ENCODE assay signal across 8 mouse cellular contexts in genomic region chr2:165982512-165983389, GRCm38 (mm10). TPM values are rescaled to one million over a fixed set of nuclear protein-coding genes. Genes with fewer than 3 reads are reported as not detected.
DNase-seq lines count a peak whose midpoint lies in the region; ATAC-seq and TF ChIP-seq lines count a peak whose summit lies in the region.
"Had no signal": no experiment of that assay in that cellular context is flagged by ENCODE, and none has a peak within 500 bp of the region (broad histone marks: within the 10 kb centered on the region; RNA-seq: fewer than 3 reads in every experiment).

No protein-coding gene starts in this region.

- H3K4me1 ChIP-seq in CH12.LX (ENCODE audit: control insufficient read depth in 1 of 2, insufficient read depth in 2 of 2) = peaks cover 10 to 36% of the 10 kb centered on the region in 2 experiments

- in situ Hi-C loops in CH12.LX (cut with MboI; ENCODE audit: low pct_ligation_motif_present, low pct_unique_long_range_greater_than_20kb, low sequenced_read_pairs) = no loop called here

- H3K27ac ChIP-seq in CH12.LX (ENCODE audit: insufficient read depth, low read depth) = peak overlapping the region; percentile 97
- H3K27ac ChIP-seq: midbrain, embryonic 12.5 days had no signal

- peak overlapping the region; percentile 41 to 46 (median 42) for H3K4me3 ChIP-seq in CH12.LX (replicated peaks in 1 of 3; ENCODE audit: low read depth in 2 of 3, low read length in 2 of 3, poor library complexity in 1 of 3)
- H3K4me3 ChIP-seq: midbrain, embryonic 12.5 days had no signal

- peak overlapping the region; percentile 73 for H3K9ac ChIP-seq in CH12.LX (ENCODE audit: insufficient read depth, low read depth)
- H3K9ac ChIP-seq: midbrain, embryonic 12.5 days had no signal

- no peaks in the 10 kb centered on the region for H3K27me3 ChIP-seq in CH12.LX (replicated peaks)
- H3K27me3 ChIP-seq: midbrain, embryonic 12.5 days had no signal

- peak; percentile 75 for TF ChIP-seq POLR2A in CH12.LX (IDR thresholded peaks at IDR 0.05; ENCODE audit: low read depth, low read length)

- peaks cover 3% of the 10 kb centered on the region for H3K9me3 ChIP-seq in CH12.LX (replicated peaks; ENCODE audit: low read length)
- H3K9me3 ChIP-seq: midbrain, embryonic 12.5 days had no signal

- no peak; the same call in 1 of the 2 replicates for TF ChIP-seq RAD21 in CH12.LX (IDR thresholded peaks at IDR 0.05; ENCODE audit: low read depth, low read length)

- DNase-seq in CH12.LX (ENCODE audit: extremely low read depth) = peak; percentile 97
- peak; percentile 94 for DNase-seq in ZHBTc4 (ENCODE audit: low read depth, low spot score)
- DNase-seq in gastrocnemius, postnatal 14 days = peak; percentile 62
- DNase-seq in kidney, adult 8-10 months = peak; percentile 94 to 97
- DNase-seq in lung, postnatal 14 days = peak; percentile 78
- DNase-seq in testis, postnatal 10 days (ENCODE audit: low spot score) = peak; percentile 73

- peak overlapping the region; percentile 71 for H3K4me2 ChIP-seq in CH12.LX (ENCODE audit: insufficient read depth, low read depth, poor library complexity, severe bottlenecking)
- H3K4me2 ChIP-seq: midbrain, embryonic 12.5 days had no signal

- no peak for ATAC-seq in cerebellum, adult (ENCODE audit: insufficient number of reproducible peaks, low FRiP score, low TSS enrichment)

- intact Hi-C loops in gastrocnemius, postnatal 14 days (cut with DNase I; ENCODE audit: low total_unique reads) = no loop called here

- H3K79me2 ChIP-seq in CH12.LX (replicated peaks; ENCODE audit: control insufficient read depth, extremely low read depth, insufficient read depth, poor library complexity, severe bottlenecking) = no peaks in the 10 kb centered on the region

- H3K36me3 ChIP-seq in CH12.LX (replicated peaks in 1 of 2; ENCODE audit: control insufficient read depth in 1 of 2, insufficient read depth in 1 of 2, low read length in 1 of 2) = no peaks in the 10 kb centered on the region
- H3K36me3 ChIP-seq: midbrain, embryonic 12.5 days had no signal

- no peak for TF ChIP-seq CTCF in CH12.LX (conservative IDR thresholded peaks at IDR 0.05 in 1 of 2, IDR thresholded peaks at IDR 0.05 in 1 of 2; ENCODE audit: low read depth in 2 of 2, low read length in 2 of 2)

- TF ChIP-seq EP300 in CH12.LX (IDR thresholded peaks at IDR 0.05; ENCODE audit: low read length) = peak; percentile 65

- dilution Hi-C loops in CH12.LX (cut with MboI; ENCODE audit: extremely low pct_ligation_motif_present, extremely low pct_unique_long_range_greater_than_20kb, low sequenced_read_pairs) = no loop called here

TF ChIP-seq in CH12.LX, 34 proteins besides CTCF, POLR2A, EP300 and RAD21:
- TF ChIP-seq NELFE (IDR thresholded peaks at IDR 0.05; ENCODE audit: low read depth, low read length) = peak; percentile 41
- no peak for TF ChIP-seq E2F4 (IDR thresholded peaks at IDR 0.05; ENCODE audit: insufficient replicate concordance, low read depth, low read length)
- peak; percentile 74 for TF ChIP-seq TBP (conservative IDR thresholded peaks at IDR 0.05; ENCODE audit: low read depth, low read length)
- TF ChIP-seq ELF1 (IDR thresholded peaks at IDR 0.05; ENCODE audit: low read depth, low read length) = peak; percentile 31
- TF ChIP-seq NRF1 (IDR thresholded peaks at IDR 0.05; ENCODE audit: low read depth, low read length) = no peak
- peak; percentile 88 for TF ChIP-seq ZNF384 (IDR thresholded peaks at IDR 0.05; ENCODE audit: low read depth, low read length)
- peak; percentile 36 for TF ChIP-seq HCFC1 (IDR thresholded peaks at IDR 0.05; ENCODE audit: low read depth, low read length)
- no peak for TF ChIP-seq CHD2 (IDR thresholded peaks at IDR 0.05; ENCODE audit: low read length)
- 0 out of 2 replicates have a peak, but pooled peaks have one; percentile 19 for TF ChIP-seq JUND (conservative IDR thresholded peaks at IDR 0.05; ENCODE audit: low read depth, low read length)
- TF ChIP-seq RCOR1 (conservative IDR thresholded peaks at IDR 0.05; ENCODE audit: low read depth, low read length) = no peak
- TF ChIP-seq ETS1 (conservative IDR thresholded peaks at IDR 0.05; ENCODE audit: low read depth, low read length) = peak; percentile 36
- 0 out of 2 replicates have a peak, but pooled peaks have one; percentile 10 for TF ChIP-seq TCF12 (IDR thresholded peaks at IDR 0.05; ENCODE audit: low read depth, low read length)
- peak; percentile 62; the same call in 1 of the 2 replicates for TF ChIP-seq MXI1 (IDR thresholded peaks at IDR 0.05; ENCODE audit: low read depth, low read length)
- no peak for TF ChIP-seq SMC3 (IDR thresholded peaks at IDR 0.05; ENCODE audit: low read depth, low read length)
- peak; percentile 14; the same call in 1 of the 2 replicates for TF ChIP-seq IRF4 (IDR thresholded peaks at IDR 0.05; ENCODE audit: low read depth, low read length)
- TF ChIP-seq KAT2A (IDR thresholded peaks at IDR 0.05; ENCODE audit: insufficient replicate concordance, low read length) = no peak
- TF ChIP-seq JUN (IDR thresholded peaks at IDR 0.05; ENCODE audit: insufficient read depth, low read depth, low read length) = no peak
- TF ChIP-seq CHD1 (IDR thresholded peaks at IDR 0.05; ENCODE audit: low read depth, low read length) = 0 out of 2 replicates have a peak, but pooled peaks have one; percentile 82
- TF ChIP-seq USF2 (conservative IDR thresholded peaks at IDR 0.05; ENCODE audit: low read depth, low read length) = peak; percentile 75
- peak; percentile 83; the same call in 1 of the 2 replicates for TF ChIP-seq MAFK (IDR thresholded peaks at IDR 0.05; ENCODE audit: insufficient replicate concordance, low read length)
- peak; percentile 78 for TF ChIP-seq SIN3A (IDR thresholded peaks at IDR 0.05; ENCODE audit: low read length)
- TF ChIP-seq ZMIZ1 (IDR thresholded peaks at IDR 0.05; ENCODE audit: low read depth, low read length) = peak; percentile 22
- TF ChIP-seq ZKSCAN1 (IDR thresholded peaks at IDR 0.05; ENCODE audit: borderline replicate concordance, low read depth, low read length) = no peak
- peak; percentile 87 for TF ChIP-seq USF1 (IDR thresholded peaks at IDR 0.05; ENCODE audit: low read depth, low read length)
- TF ChIP-seq GABPA (IDR thresholded peaks at IDR 0.05; ENCODE audit: insufficient replicate concordance, low read depth, low read length) = no peak
- TF ChIP-seq ZC3H11A (IDR thresholded peaks at IDR 0.05; ENCODE audit: low read depth, low read length) = no peak
- peak; percentile 74 for TF ChIP-seq BHLHE40 (IDR thresholded peaks at IDR 0.05; ENCODE audit: low read depth, low read length)
- TF ChIP-seq MEF2A (IDR thresholded peaks at IDR 0.05; ENCODE audit: borderline replicate concordance, low read depth, low read length) = peak; percentile 68
- TF ChIP-seq MAX (IDR thresholded peaks at IDR 0.05; ENCODE audit: low read length) = peak; percentile 58; the same call in 1 of the 2 replicates
- TF ChIP-seq PAX5 (IDR thresholded peaks at IDR 0.05; ENCODE audit: low read length) = no peak
- TF ChIP-seq MAZ (IDR thresholded peaks at IDR 0.05; ENCODE audit: low read depth, low read length) = no peak
- peak; percentile 55 for TF ChIP-seq MYC (IDR thresholded peaks at IDR 0.05; ENCODE audit: low read depth, low read length)
- TF ChIP-seq POLR2AphosphoS2 (IDR thresholded peaks at IDR 0.05; ENCODE audit: low read depth, low read length) = peak; percentile 46; the same call in 1 of the 2 replicates
- TF ChIP-seq UBTF (IDR thresholded peaks at IDR 0.05; ENCODE audit: low read depth, low read length) = no peak

RNA-seq across cellular contexts. Expression of gene Ncoa3, which starts 9.7 kb away (rescaled TPM):
- total RNA-seq in CH12.LX (2012; rRNA removed) (17.1 and 19.0 TPM in 2 replicates), CH12.LX (2014; rRNA removed) (11.3 and 13.4 TPM in 2 replicates)
- 21.0 and 21.9 TPM in 2 replicates for polyA plus RNA-seq in CH12.LX (2012; ENCODE audit: insufficient read length, low read depth)
- total RNA-seq in gastrocnemius, postnatal 14 days (2021) = 10 to 100 TPM; 11.1 to 13.9 TPM
